Mouse (Mus musculus) c-Kit-positive CD71-negative TER-119-negative erythroid progenitor cells, embryonic 14.5 days (primary cell): ENCODE results near the gene Bcl11b.
A peak's percentile ranks its signal among the peaks of the same experiment; 100 is the strongest.

ENCODE experiments used
- DNase-seq: peaks from one replicate; pipeline ENCODE4 v3.0.0-alpha.2; 2013; ENCODE audit warnings: low read depth

The Bcl11b gene

DNA sequence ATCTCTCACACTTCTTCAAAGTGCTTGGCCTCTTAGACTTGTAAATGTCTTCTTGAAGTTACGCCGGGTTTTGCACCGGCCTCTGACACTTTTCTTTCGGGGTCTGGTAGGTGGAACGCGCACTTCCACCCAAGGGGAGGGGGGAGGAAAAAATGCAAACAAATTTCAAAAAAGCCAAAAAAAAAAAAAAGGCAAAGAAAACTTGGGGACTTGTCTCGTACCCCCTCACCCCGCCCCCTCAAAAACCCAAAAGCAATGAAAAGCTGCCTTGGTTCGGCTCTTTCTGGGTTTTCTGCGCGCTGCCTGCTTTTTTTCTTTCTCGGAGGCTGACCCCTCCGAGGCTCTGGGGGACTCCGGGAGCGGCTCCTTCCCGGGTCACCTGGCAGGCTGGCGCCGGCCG lies at the start of gene Bcl11b:
Gene Bcl11b, minus strand, starts transcription at position 120 of the 400 bp plus-strand sequence.
- no peak for DNase-seq

DNA sequence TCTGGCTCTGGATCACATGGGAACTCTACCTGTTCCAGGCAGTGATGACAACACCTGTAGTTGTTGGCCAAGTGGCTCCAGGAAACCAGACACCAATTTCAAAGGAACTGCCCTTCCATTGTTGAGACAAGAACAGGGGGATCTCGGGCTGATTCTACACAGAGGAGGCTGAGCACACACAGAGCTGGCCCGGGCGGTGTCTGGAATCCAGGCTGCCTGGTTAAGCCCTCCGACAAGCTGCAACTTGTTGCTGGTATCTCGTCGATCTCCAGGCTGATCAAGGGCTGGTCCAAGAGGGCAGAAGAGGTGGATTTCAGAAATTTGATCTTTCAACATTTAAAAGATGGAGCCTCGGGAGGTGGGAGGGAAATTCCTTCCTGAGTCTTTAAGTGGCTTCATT lies 47.6 kb upstream of the Bcl11b start:
- no peak for DNase-seq

DNA sequence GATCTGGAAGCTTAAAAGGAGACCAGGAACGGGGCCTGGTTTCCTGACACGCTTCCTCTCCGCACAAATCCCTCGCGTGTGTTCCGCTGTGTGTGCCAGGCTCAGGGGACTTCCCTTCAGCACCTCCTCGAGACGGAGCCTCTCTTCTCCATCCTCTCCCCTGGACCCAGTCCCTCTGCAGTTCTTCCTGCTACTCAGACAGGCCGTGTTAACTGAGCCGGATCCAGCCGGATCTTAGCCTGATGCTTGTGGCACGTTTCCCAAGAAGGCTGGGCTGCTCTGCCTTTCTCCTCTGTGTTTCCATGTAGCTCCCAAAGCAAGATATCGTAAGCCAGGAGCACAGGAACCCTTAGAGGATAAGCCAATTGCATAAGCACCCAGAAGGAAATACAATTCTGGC lies 46.2 kb upstream of the Bcl11b start:
- DNase-seq: no peak

DNA sequence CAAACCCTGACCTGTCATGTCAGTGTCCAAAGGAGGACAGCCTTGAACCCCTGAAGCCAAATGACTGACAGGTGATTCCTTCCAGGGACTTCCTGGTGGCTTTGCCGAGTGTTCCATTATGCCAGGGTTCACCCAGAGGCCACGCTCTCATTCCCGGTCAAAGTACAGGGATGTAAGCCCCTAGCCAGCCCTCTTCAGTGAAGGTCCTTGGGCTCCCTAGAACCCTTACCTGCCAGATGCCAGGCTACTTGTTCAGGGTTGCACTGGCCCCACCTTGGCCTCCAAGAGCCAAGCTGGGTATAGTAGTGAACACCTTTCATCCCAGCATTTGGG lies 38.8 kb upstream of the Bcl11b start:
- DNase-seq: no peak

DNA sequence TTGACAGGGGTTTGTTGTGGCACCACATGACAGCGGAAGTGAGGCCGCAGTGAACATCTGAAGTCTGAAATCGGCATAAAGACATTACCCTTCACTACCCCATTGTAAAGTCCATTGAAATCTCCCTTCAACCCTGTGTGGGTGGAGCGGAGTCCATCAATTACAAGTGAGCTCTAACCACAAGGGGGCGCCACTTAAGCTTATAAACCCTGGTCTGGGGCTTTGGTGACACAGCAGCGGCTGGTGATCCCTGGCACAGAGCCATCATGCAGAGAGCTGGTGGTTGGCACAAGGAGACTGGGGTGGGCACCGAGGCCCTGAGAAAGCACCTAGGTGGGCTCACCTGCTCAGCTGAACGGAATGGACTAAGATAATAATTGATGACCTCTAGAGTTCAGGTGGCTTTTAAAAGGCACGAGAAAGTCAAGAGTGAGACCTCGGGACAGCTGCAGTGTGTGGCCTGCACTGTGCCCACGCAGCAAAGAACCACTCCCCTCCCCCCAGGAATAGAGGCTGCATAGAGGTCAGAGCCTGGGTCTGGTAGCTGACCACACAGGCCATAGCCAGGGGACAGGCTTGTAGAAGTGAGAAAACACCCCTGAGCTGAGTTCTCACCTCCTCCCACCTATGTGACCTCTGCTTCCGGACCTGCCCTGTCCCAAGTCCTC lies 38.3 kb upstream of the Bcl11b start:
- peak; percentile 68 for DNase-seq

DNA sequence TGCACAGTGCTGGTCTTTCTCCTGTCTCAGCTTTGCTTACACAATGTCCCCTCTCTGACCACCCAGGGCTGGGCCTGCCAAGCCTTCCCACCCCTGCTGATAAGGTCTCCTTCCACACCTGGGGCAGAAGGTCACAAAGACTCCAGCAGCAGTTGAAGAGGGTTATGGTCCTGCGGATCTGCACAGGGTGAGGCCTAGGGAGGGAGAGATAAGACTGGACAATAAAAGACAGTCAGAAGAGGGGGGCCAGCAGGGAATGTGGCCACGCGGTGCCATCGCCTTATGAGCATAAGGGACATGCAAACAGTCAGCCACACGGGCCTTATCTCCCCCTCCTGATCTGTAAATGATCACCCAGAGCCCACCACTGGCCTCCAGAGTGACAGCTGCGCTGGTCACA lies 34.0 kb upstream of the Bcl11b start:
- DNase-seq: no peak

DNA sequence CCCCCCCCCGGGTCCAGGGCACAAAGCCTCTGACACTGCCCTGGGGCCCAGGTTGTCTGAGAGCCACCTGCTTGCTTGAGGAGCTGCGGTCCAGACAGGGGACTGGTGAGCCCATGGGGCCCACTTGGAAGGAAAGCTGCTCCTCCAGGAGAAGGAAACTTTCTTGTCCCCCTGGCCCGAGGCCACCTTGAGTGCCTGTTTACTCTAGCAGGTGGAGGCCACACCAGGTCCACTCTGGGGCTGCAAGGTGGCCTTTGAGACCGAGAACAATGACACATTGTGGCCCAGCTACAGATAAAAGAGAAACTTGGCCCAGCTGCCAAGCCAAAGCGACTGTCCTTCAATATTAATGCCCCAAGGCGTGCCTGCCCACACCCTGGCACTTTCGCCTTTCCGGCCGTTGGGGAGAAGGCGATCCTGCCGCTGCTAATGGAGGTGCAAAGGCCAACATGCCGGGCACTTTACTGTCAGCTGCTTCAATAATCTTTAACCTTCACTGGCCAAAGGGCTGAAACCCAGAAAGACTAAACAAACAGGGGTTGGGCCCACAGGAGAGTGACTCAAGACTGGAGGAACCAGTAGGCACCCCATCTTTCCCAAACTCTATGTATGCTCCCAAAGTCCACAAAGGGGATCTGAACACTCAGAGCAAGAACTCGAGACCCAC lies 32.1 kb upstream of the Bcl11b start:
- DNase-seq: no peak

DNA sequence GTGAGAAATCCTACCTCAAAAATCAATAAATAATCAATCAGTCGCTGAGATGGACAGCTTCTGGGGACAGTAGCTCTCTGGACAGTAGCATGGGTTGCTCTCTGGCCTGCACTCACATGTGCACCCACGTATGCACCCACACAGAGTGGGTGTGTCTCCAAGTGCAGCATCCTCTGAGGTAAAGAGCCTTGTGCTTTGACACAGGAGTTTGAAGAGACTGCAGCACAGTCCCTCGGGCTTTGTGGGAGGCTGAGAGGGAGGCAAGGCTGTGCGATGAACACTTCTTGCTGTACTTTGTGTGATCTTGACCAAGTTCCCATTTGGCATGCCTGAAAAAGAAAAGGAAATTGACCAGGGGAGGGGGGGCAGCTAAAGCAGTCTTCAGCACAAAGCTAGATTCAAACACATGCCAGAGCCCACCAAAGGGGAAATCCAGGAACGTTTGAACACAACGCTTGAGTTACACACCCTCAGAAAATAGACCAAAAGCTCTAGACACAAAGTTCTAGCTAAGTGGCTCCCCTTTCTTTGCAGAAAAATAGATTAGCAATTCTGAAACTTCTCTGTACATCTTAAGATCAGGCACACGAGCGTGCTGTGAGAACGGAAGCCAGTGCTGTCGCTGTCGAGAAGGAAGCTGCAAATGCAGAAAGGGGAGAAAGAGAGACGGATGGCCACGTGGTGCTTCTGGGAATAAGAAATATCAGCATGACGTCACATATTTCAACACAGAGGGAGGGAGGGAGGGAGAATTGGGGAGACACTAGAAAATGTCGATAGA lies 19.6 kb upstream of the Bcl11b start:
- no peak for DNase-seq

DNA sequence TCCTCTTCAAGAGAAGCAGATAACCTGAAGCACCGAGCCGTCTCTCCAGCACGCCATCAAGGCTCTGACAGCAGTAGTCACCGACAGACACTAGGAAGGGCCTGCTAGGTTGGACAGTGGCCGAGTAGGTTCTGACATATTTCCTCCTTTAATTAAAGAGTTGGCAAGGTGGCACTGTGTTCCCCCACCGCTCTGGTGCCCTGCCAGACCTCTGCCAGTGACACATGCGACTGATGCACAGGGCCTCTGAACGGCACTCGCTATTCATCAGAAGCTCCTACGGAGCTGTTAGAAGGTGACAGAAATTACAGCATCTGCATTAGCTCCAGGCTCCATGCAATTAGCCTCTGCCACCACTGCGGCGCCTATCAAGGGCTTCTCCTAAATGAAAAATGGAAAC lies 8.6 kb upstream of the Bcl11b start:
- no peak for DNase-seq

DNA sequence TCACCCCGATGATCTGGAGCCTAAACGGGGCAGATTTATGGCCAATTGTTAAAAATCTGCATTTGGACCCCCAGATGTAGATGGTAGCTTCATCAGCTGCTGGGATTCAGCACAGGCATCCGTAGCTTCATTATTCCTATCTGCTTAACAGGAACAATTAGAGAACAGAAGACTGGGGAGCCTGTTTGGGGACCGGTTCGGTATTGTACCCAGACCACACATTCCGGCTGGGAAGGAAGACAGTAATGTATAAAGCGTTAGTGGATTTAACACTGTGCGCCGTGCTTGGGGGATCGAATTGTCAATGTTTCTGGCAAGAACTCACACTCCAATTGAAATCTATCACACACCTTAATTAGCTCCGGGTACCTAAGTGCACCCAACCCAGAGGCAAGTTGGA lies 6.9 kb upstream of the Bcl11b start:
- no peak for DNase-seq

DNA sequence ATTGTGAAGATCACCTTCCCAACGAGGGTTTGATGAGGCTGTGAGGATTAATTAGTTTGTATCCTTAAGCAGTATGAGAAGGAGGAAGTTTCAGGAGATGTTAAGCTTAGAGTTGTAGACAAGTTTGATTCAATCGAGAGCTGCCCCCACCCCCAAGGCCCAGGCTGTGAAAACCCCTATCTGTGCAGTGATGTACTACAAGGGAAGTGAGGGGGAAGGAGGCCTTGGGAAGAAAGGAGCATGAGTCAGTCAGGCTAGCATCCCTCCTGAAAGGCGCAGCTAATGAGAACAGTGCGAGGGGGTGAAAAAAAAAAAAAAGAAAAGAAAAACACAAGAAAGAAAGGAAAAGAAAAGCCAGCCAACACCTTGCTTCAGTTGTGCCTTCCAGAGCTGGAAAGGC lies 5.8 kb upstream of the Bcl11b start:
- DNase-seq: no peak

DNA sequence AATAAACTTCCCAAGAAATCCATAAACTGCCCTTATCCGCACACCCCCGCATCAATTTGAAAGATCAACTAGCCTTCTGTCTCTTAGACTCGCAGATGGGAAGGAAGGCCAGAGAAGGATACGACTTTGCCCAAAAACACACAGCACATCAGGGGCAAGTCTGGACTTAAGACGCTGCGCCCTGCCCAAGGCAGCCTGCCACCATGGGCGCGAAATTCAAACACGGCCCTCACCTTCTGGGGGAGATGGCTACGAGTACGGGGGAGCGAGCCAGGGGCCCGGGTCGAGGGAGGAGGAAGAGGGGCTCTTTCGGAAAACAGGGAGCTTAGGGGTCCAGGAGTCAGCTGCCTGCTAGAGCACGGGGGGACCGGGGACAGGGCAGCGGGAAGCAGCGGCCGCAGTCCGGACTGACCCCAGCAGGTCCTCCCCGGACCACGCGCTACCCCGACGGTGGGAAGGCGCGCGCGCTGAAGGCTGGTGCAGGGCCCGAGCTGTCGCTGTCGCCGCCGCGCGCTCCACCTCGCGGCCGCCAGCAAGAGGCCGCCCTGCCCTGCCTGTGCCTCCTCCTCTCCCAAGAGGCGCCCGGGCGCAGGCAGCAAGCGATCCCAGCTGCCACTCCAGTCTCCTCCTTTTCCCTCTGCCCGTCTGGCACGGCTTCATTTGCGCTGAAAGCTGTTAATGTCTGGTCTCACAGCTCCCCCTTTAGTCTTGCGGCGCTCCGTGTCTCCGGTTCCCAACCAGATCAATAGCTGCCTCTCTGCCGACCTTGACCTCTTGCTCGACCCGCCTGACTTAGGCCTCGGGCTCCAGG lies 2.6 kb upstream of the Bcl11b start:
- DNase-seq: no peak

DNA sequence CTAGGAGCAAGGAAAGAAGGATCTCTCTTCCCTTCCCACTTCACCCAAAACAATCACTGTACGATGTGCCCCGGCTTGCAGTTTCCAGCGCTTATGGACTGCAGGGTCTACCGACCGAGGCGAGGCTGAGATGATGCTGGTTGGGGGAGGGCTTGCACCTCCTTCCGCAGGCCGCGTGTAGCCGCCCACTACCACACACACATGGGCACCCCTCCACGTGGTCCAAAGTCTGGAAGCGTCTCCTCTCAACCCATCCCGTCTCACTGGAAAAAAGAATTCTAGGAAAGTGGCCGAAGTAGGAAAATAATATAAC lies 2.0 kb upstream of the Bcl11b start:
- no peak for DNase-seq

DNA sequence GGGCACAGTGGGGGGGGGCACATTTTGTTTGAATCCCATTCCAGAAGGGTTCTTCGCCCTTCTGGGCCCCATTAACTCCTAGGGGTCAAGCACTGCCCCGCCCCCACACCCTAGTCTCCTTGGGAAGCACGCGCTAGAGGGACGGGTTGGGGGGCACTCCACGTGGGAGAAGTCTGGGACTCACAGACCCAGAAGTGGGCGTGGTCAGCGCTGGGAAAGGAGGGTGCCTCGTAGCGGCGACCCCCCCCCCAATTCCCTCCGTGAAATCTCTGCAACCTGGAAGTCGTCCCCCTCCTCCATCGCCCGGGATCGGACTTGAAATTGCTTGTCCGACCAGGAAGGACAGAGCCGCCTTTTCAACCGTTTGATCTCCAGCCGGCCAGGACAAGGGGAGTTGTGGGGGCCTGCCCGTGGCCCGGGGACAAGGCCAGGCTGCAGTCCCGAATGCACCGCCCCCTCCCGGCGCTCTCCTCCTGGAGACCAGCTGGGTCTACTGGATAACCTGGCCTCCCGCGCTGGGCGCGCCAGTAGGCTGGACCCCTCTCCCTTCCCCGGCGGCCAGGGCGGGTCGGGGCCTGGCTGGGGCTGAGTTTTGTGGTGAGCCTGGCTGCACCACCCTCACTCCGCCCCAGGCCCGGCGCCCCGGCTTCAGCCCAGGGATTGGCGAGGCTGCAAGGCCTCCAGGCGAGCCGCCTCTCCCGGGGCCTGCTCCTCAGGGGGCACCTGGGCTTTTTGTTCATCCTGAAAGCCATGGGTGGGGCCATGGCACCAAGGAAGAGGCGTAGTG lies 1.5 kb upstream of the Bcl11b start:
- DNase-seq: no peak

DNA sequence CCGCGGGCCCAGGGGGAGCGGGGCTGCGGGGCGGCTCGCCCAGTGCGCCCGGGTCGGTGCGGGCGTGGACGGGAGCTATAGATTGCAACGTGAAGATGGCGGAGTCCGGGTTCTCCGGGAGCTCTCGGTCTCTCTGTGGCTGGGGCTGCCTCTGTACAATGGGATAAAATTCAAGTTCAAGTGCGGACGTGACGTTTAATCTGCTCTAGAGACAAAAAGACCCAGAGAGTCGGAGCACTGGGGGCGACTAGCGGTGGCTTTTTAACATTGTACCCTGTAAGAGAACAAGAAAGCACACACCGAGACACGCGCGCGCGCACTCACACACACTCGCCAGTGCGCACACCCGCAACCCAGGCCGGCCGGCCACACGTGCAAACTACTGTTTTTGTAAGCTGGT lies 526 bp upstream of the Bcl11b start:
- DNase-seq: peak; percentile 43

DNA sequence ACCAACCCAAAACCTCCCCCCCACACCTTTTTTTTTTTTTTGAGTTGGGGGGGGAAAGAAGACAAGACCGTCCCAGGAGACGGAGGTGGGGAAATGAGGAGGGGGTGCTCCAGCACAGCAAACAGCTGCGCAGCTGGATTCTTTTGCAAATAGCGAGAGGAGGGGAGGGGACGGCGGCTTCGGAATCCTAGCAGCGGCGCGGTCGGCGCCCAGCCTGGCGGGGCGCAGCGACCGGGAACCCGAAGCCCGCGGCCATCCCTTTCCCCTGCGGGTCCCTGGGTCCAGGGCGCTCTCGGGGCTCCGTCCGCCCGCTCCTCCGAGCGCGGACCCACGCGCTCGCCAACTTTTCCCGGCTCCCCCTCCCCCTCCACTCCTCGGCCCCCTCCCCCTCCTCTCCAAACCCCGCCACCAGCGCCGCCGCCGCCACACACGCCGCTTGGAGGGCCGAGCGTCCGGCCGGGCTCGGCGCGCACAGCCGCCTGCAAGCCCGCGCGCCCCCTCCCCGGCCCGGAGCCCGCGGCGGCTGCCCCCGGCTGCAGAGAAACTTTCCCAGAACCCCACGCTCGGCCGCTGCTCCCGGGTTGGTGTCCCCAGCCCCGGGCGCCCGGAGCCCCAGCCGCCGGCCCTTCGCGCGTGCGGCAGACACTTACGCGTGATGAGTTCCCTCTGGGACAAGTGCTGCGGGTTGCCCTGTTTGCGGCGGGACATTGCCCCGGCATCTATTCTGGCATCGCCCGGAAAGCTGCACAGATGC lies 789 bp downstream of the Bcl11b start:
- DNase-seq: no peak

DNA sequence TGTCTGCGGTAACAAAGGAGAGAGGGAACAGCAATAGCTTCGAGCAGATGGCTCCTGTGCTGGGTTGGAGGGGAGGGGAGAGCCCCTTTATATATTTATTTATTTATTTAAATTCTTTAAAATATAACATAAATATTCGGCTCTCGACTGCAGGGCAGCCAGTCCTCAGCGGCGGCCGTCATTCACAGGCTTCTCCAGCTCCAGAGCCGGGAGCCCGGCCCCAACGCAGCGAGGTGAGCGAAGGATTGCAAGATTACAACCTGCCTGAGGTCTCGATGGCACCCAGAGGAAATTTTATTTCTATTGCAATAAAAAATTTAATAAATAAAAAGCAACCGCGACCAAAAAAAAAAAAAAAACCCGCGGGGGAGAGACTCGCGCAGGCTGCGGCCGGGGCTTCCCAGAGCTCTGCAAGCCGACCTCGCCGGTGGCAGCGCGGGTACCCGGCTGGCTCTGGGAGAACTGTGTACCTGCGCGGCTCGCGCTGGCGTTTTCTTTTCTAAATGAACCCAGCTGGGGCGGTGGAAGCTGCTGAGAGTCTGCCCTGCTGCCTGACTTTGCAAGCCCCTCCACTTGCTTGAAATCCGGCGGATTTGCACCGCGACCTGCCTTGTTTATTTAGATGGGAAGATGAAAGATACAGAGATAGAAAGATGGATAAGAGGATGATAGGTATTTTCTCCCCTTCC lies 1.6 kb downstream of the Bcl11b start:
- DNase-seq: no peak

DNA sequence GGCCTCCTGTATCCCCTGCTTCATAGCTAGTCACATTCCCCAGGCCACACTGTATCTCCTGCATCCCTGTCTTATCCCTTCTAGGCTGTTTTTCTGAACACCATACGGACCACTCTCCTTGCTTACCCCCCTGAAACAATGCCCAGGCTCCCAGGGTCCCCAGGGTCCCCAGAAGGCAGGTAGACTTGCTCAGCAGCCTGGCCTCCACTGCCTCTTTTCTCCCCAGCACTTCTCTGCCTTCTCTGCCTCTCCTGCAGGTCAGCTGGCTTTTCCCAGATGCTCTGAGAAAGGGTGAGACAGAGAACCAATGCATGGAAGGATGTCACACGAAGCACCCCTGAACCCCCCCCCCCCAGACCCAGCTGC lies 2.7 kb downstream of the Bcl11b start:
- DNase-seq: no peak

DNA sequence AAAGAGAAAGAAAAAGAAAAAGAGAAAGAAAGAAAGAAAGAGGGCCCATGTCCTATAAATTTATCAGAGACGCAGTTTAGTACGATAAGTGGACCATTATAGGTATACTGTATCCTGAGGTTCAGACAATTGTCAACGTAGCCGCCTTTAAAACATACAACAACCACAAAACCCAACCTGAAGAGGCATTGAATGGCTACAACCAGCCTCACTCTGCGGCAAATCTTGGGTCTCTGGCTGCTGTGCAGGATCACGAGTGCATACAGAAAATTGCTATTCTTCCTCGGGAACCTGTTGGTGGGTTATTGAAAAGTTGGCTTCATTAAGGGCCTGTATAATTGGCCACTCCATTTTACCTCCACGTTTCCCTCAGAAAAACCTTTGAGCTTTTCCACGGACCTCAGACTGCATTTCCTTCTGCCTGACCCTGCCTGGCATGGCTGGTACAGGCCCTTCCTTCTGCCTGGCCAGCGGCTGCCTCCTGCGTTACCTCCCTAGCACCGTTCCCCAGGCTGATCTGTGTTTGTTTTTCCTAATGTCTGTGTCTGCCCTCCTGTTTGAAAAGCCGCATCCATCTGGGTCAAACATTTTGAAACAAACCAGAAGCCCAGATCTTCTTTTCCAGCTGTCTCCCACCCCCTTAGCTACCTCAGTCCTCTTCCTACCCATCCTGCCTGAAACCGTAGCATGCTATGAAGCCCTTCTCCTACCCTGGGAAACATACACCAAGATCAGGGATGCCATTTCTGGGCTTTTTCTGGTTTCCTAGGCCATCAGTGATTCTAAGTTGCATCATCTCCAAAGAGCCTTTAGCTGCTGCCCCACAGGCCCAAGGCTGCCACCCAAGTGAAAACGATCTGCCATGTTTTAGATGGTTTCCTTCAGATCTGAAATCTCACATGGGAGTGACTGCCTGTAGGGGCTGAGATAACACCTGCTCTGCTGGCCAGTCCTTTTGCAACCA lies 3.4 kb downstream of the Bcl11b start:
- DNase-seq: no peak

DNA sequence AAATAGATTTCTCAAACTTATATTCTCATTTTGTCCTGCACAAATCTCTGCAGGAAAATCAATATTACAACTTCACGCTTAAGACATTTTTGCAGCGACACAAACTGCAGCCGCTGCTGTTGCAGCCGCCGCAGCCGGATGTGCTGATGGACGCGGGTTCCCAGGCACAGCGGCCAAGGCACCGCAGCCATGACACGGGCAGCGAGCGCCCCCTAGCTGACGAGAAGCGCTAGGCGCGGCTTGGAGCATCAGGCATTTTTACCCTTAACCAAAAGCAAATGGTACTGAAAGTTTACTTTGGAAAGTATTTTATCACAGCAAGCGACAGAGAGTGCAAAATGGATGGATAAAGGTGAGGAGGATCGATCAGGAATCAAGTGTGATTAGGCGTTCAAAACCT lies 4.7 kb downstream of the Bcl11b start:
- peak; percentile 44 for DNase-seq
